Comparison of ENCODE assay signal across 39 mouse cellular contexts in the genomic region with DNA sequence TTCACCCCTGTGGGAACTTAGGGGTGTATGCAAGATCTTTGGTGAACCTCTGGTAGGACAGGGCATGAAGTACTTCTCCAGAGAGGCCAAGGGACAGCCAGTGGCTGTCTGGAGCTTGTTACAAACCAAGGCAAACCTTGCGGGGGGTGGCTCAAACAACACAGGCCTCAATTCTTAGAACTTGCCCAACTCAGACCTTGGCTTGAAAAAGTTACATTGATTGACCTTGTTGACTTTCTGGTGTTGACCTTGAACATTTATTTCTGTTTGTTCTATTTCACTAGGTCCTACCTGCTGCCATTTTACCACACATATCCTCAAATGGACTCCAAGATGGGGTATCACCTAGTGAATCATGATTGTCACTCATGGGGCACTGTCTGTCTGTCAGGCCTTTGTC. TPM values are rescaled to one million over a fixed set of nuclear protein-coding genes. Genes with fewer than 3 reads are reported as not detected.
"Had no signal": no experiment of that assay in that cellular context is flagged by ENCODE, and none has a peak within 500 bp of the region (broad histone marks: within the 10 kb centered on the region; RNA-seq: fewer than 3 reads in every experiment).

No protein-coding gene starts in this region.

- H3K27ac ChIP-seq: heart, adult 2 months; heart, embryonic 13.5 days; heart, embryonic 15.5 days; hindbrain, embryonic 13.5 days; hindbrain, embryonic 15.5 days; hindbrain, postnatal 0 days; kidney, postnatal 0 days; limb, embryonic 13.5 days; limb, embryonic 15.5 days; liver, embryonic 14.5 days had no signal

- H3K4me3 ChIP-seq: heart, adult 2 months; heart, embryonic 13.5 days; heart, embryonic 15.5 days; hindbrain, embryonic 13.5 days; hindbrain, embryonic 15.5 days; kidney, embryonic 15.5 days; limb, embryonic 13.5 days; limb, embryonic 15.5 days had no signal

- H3K9me3 ChIP-seq: heart, embryonic 13.5 days; heart, embryonic 15.5 days; hindbrain, embryonic 15.5 days; kidney, embryonic 15.5 days; limb, embryonic 13.5 days; limb, embryonic 15.5 days had no signal

- H3K9ac ChIP-seq: heart, embryonic 13.5 days; heart, embryonic 15.5 days; hindbrain, embryonic 13.5 days; hindbrain, embryonic 15.5 days; kidney, embryonic 15.5 days; limb, embryonic 13.5 days; limb, embryonic 15.5 days; liver, embryonic 14.5 days had no signal

- H3K4me1 ChIP-seq: heart, embryonic 13.5 days; heart, embryonic 15.5 days; hindbrain, embryonic 13.5 days; hindbrain, embryonic 15.5 days; limb, embryonic 13.5 days; limb, embryonic 15.5 days had no signal

- H3K4me2 ChIP-seq: heart, embryonic 11.5 days; heart, embryonic 13.5 days; heart, embryonic 15.5 days; hindbrain, embryonic 13.5 days; hindbrain, embryonic 15.5 days; kidney, embryonic 15.5 days; limb, embryonic 13.5 days; limb, embryonic 15.5 days had no signal

- H3K27me3 ChIP-seq: heart, embryonic 13.5 days; heart, embryonic 15.5 days; hindbrain, embryonic 13.5 days; hindbrain, embryonic 15.5 days; kidney, embryonic 15.5 days; limb, embryonic 13.5 days; limb, embryonic 15.5 days had no signal

- H3K36me3 ChIP-seq: heart, embryonic 13.5 days; heart, embryonic 15.5 days; hindbrain, embryonic 13.5 days; hindbrain, embryonic 15.5 days; kidney, embryonic 15.5 days; limb, embryonic 13.5 days; limb, embryonic 15.5 days had no signal

- ATAC-seq: hindbrain, postnatal 0 days; intestine, embryonic 16.5 days had no signal

- DNase-seq: gastrocnemius, postnatal 14 days; gastrocnemius, postnatal 36 days; heart, adult 11 months; heart, adult 2 months; heart, postnatal 14 days; heart, postnatal 36 days; kidney, adult 11 months; kidney, adult 2 months; kidney, postnatal 14 days; layer of hippocampus, adult 9-11 months; layer of hippocampus, postnatal 36 days; left cerebral cortex, postnatal 4 days had no signal

RNA-seq across cellular contexts. Expression of a gene that starts 2.9 kb away (rescaled TPM):
- total RNA-seq: gastrocnemius, postnatal 14 days; gastrocnemius, postnatal 36 days; heart, postnatal 14 days; hematopoietic stem cell, adult 5-6 weeks; hindbrain, postnatal 0 days; layer of hippocampus, adult 18-20 months; layer of hippocampus, postnatal 14 days; layer of hippocampus, postnatal 36 days; left cerebral cortex, adult 18-20 months; left cerebral cortex, adult 8-10 months; left cerebral cortex, postnatal 10 days; left cerebral cortex, postnatal 25 days; left cerebral cortex, postnatal 4 days had no signal
- polyA plus RNA-seq: hindbrain, embryonic 11.5 days; hindbrain, embryonic 13.5 days; hindbrain, postnatal 0 days; limb, embryonic 11.5 days; limb, embryonic 13.5 days had no signal

RNA-seq across cellular contexts. Expression of a gene that starts 28.0 kb away (rescaled TPM):
- total RNA-seq: gastrocnemius, adult 18-20 months; gastrocnemius, adult 8-10 months; gastrocnemius, postnatal 14 days; gastrocnemius, postnatal 36 days; heart, adult 2 months; heart, postnatal 14 days; heart, postnatal 36 days; hematopoietic stem cell, adult 5-6 weeks; hindbrain, postnatal 0 days; layer of hippocampus, adult 18-20 months; layer of hippocampus, adult 8-10 months; layer of hippocampus, postnatal 14 days; layer of hippocampus, postnatal 36 days; left cerebral cortex, adult 18-20 months; left cerebral cortex, postnatal 10 days; left cerebral cortex, postnatal 25 days; left cerebral cortex, postnatal 4 days had no signal
- polyA plus RNA-seq: gonadal fat pad, adult 2 months; heart, adult 2 months; heart, embryonic 13.5 days; heart, embryonic 15.5 days; heart, postnatal 0 days; hindbrain, embryonic 11.5 days; hindbrain, embryonic 13.5 days; hindbrain, embryonic 15.5 days; intestine, embryonic 14.5 days; kidney, embryonic 15.5 days; kidney, postnatal 0 days; limb, embryonic 11.5 days; limb, embryonic 13.5 days; limb, embryonic 15.5 days had no signal

RNA-seq across cellular contexts. Expression of a gene that starts 51.8 kb away (rescaled TPM):
- total RNA-seq: gastrocnemius, adult 18-20 months; gastrocnemius, adult 8-10 months; gastrocnemius, postnatal 14 days; gastrocnemius, postnatal 36 days; heart, adult 2 months; heart, postnatal 36 days; hematopoietic stem cell, adult 5-6 weeks; hindbrain, postnatal 0 days had no signal
- polyA plus RNA-seq: gonadal fat pad, adult 2 months; hindbrain, embryonic 11.5 days; hindbrain, embryonic 13.5 days; kidney, adult 2 months; kidney, embryonic 15.5 days; kidney, postnatal 0 days; limb, embryonic 11.5 days; limb, embryonic 13.5 days; liver, embryonic 14.5 days had no signal

RNA-seq across cellular contexts. Expression of a gene that starts 57.0 kb away (rescaled TPM):
- total RNA-seq: gastrocnemius, postnatal 14 days; heart, adult 2 months; heart, postnatal 14 days; heart, postnatal 36 days; hematopoietic stem cell, adult 5-6 weeks; hindbrain, postnatal 0 days; layer of hippocampus, adult 18-20 months; layer of hippocampus, adult 8-10 months; layer of hippocampus, postnatal 14 days; layer of hippocampus, postnatal 36 days; left cerebral cortex, adult 18-20 months; left cerebral cortex, adult 8-10 months; left cerebral cortex, postnatal 10 days; left cerebral cortex, postnatal 25 days; left cerebral cortex, postnatal 4 days had no signal
- polyA plus RNA-seq: heart, postnatal 0 days; hindbrain, embryonic 11.5 days; hindbrain, embryonic 13.5 days; hindbrain, postnatal 0 days; limb, embryonic 11.5 days; limb, embryonic 13.5 days had no signal
